Mouse (Mus musculus) Patski (cell line): ENCODE measurements around the gene Crlf1. TPM values are rescaled to one million over a fixed set of nuclear protein-coding genes. Genes with fewer than 3 reads are reported as not detected.
"Not testable (repeated sequence)": the region's sequence is repeated elsewhere in the genome, so short reads cannot be mapped to it uniquely, and the experiment has no call there.

ENCODE experiments used
- ATAC-seq: fragments of 100-300 bp; one replicate; pipeline ENCODE4 v1.8.0; 2021
- CTCF ChIA-PET: fragments of 350-600 bp; sonication (Branson Sonifier 250); formaldehyde crosslinking; loops from one replicate; lab custom pipeline; 2022; ENCODE audit warnings: inconsistent platforms; lab: Charles Lee
- POLR2A ChIA-PET: fragments of 350-600 bp; sonication (Branson Sonifier 250); formaldehyde crosslinking; loops from one replicate; lab custom pipeline; 2022; ENCODE audit warnings: antibody characterized with exemption, inconsistent platforms; lab: Charles Lee
- DNase-seq: peaks from one replicate; pipeline ENCODE4 v3.0.0-alpha.2; 2011; ENCODE audit warnings: low read depth, low spot score
- H3K27me3 ChIP-seq: fragments of 371-371 bp; one replicate; pipeline ENCODE4 v1.5.1; 2021
- CTCF ChIP-seq: fragments of 100-300 bp; IDR thresholded peaks from one replicate; pipeline ENCODE4 v1.5.1; 2021
- in situ Hi-C: fragments of 300-500 bp; cut with MboI; formaldehyde crosslinking; loops from 3 replicates; pipeline ENCODE4 v1.11.1; 2018; ENCODE audit warnings: low pct_unique_long_range_greater_than_20kb, mixed read lengths
- polyA plus RNA-seq: library from polyadenylated mRNA; unstranded; gene quantifications from one replicate; pipeline ENCODE4 v1.2.3, GENCODE M21; 2021

The Crlf1 gene
- polyA plus RNA-seq, 1 experiment from 2014 or later: 29.4 TPM

- ATAC-seq (no peak), DNase-seq (no peak)
- ChIA-PET POLR2A (interaction anchor here (0.7 to 1.6 kb wide), 6 partner anchors 20 to 231 kb away, joined by 3 to 6 read pairs (median 4); partner anchors contain the start of genes Fkbp8 and Kxd1), CTCF (interaction anchor here (1.2 to 2.5 kb wide), 3 partner anchors 13 to 154 kb away, joined by 3 to 7 read pairs (median 4); partner anchors contain the start of genes Crtc1 and Upf1)
- in situ Hi-C loops: no loop called here
- no peak for TF ChIP-seq CTCF
- no peaks in the 10 kb centered on the region for H3K27me3 ChIP-seq
These were observed 14.1 kb downstream of the Crlf1 start for GRCm38 (mm10) chr8:70507027-70507393.

- H3K27me3 ChIP-seq: no peaks in the 10 kb centered on the region
- CTCF ChIA-PET: interaction anchor here (1.0 to 1.4 kb wide), 2 partner anchors 17 to 101 kb away, joined by 3 read pairs; no protein-coding TSS in a partner anchor
- no peak for TF ChIP-seq CTCF
- POLR2A ChIA-PET: interaction anchor here (0.6 to 2.7 kb wide), 7 partner anchors 11 to 195 kb away, joined by 3 to 15 read pairs (median 3); partner anchors contain the start of gene Ell
- in situ Hi-C loops: no loop called here
- no peak for DNase-seq
- ATAC-seq: no peak
These were observed 16.5 kb downstream of the Crlf1 start for GRCm38 (mm10) chr8:70509281-70509952.

GRCm38 (mm10) chr8:70510228-70510915 is 17.4 kb downstream of the Crlf1 start, which contains the start of gene Uba52:
Gene Uba52, minus strand, starts transcription at chr8:70510801.
- peak; percentile 58 for ATAC-seq
- POLR2A ChIA-PET: interaction anchor here (0.6 to 2.7 kb wide), 6 partner anchors 8 to 99 kb away, joined by 3 to 15 read pairs (median 3); partner anchors contain the start of gene Ell
- no peaks in the 10 kb centered on the region for H3K27me3 ChIP-seq
- in situ Hi-C loops: no loop called here
- CTCF ChIA-PET: interaction anchor here (1.0 to 1.7 kb wide), 3 partner anchors 10 to 100 kb away, joined by 3 to 5 read pairs (median 3); no protein-coding TSS in a partner anchor
- no peak for TF ChIP-seq CTCF
- DNase-seq: peak; percentile 64

- in situ Hi-C loops, H3K27me3 ChIP-seq, DNase-seq, ATAC-seq: not testable (repeated sequence)
- CTCF ChIA-PET: interaction anchor here (1.7 kb wide), 1 partner anchor 9 kb away, joined by 5 read pairs; no protein-coding TSS in a partner anchor
- POLR2A ChIA-PET: interaction anchor here (0.7 to 2.7 kb wide), 4 partner anchors 9 to 79 kb away, joined by 3 to 15 read pairs (median 4); partner anchors contain the start of gene Ell
These were observed 18.2 kb downstream of the Crlf1 start for GRCm38 (mm10) chr8:70511174-70511573.

- in situ Hi-C loops: no loop called here
- POLR2A ChIA-PET: interaction anchor here (0.7 to 2.7 kb wide), 4 partner anchors 8 to 80 kb away, joined by 3 to 15 read pairs (median 4); partner anchors contain the start of gene Ell
- no peak for DNase-seq
- TF ChIP-seq CTCF: no peak
- no peaks in the 10 kb centered on the region for H3K27me3 ChIP-seq
- CTCF ChIA-PET: interaction anchor here (1.7 kb wide), 1 partner anchor 9 kb away, joined by 5 read pairs; no protein-coding TSS in a partner anchor
- ATAC-seq: no peak
These were observed 18.8 kb downstream of the Crlf1 start for GRCm38 (mm10) chr8:70511770-70512169.

GRCm38 (mm10) chr8:70512253-70512903 is 19.4 kb downstream of the Crlf1 start:
- in situ Hi-C loops: no loop called here
- CTCF ChIA-PET: no interaction called here
- H3K27me3 ChIP-seq: no peaks in the 10 kb centered on the region
- ATAC-seq (no peak), DNase-seq (no peak)
- no peak for TF ChIP-seq CTCF
- POLR2A ChIA-PET: no interaction called here

GRCm38 (mm10) chr8:70513441-70513840 is 20.5 kb downstream of the Crlf1 start:
- DNase-seq: no peak
- H3K27me3 ChIP-seq: no peaks in the 10 kb centered on the region
- CTCF ChIA-PET: no interaction called here
- in situ Hi-C loops: no loop called here
- no peak for TF ChIP-seq CTCF
- POLR2A ChIA-PET: no interaction called here
- no peak for ATAC-seq

GRCm38 (mm10) chr8:70517940-70518643 is 25.1 kb downstream of the Crlf1 start:
- in situ Hi-C loops: no loop called here
- CTCF ChIA-PET: interaction anchor here (1.0 kb wide), 1 partner anchor 131 kb away, joined by 3 read pairs; no protein-coding TSS in a partner anchor
- H3K27me3 ChIP-seq: no peaks in the 10 kb centered on the region
- no peak for TF ChIP-seq CTCF
- ATAC-seq (no peak), DNase-seq (no peak)
- POLR2A ChIA-PET: interaction anchor here (0.8 kb wide), 1 partner anchor 8 kb away, joined by 3 read pairs; the partner anchor contains the start of gene Uba52

GRCm38 (mm10) chr8:70519043-70519442 is 26.1 kb downstream of the Crlf1 start:
- no peak for ATAC-seq
- no peaks in the 10 kb centered on the region for H3K27me3 ChIP-seq
- DNase-seq: no peak
- in situ Hi-C loops: no loop called here
- ChIA-PET POLR2A (interaction anchor here (0.8 to 1.8 kb wide), 2 partner anchors 7 to 9 kb away, joined by 3 to 5 read pairs; partner anchors contain the start of gene Uba52), CTCF (interaction anchor here (1.7 to 1.9 kb wide), 2 partner anchors 10 to 12 kb away, joined by 4 to 5 read pairs; partner anchors contain the start of gene Rex1bd)
- no peak for TF ChIP-seq CTCF
